Mouse (Mus musculus): ENCODE measurements at regions not wholly inside any gene's neighbourhood (a gene's known extent, or its start where the extent isn't known, plus 50 kb on each side); places are given as distances from the start of the nearest gene placed in this dataset.

DNA sequence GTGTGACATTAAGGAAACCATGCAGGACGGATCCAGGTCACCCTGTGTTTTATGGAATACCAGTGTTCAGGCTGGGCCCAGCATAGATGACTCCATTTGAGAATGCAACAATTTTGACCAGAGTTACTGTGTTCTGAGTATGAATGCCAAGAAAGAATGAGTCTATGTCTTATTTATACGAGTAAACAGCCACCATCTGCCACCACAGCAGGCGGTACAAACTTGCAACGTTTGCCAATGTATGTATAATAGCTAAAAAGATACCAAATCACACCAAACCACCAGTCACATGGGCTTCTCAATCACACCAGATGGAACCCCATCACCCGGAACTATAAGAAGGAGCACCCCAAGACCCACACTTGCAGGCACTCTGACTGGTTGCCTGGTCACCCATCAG, 192.1 kb downstream of the Glrx3 start:
- TF ChIP-seq CTCF (IDR thresholded peaks at IDR 0.05): no peak
- TF ChIP-seq POLR2A (IDR thresholded peaks at IDR 0.05; ENCODE audit: insufficient read depth, low read depth, low read length): no peak
- no peak for TF ChIP-seq EP300 (IDR thresholded peaks at IDR 0.05; ENCODE audit: insufficient read depth, low read depth, low read length)

All from heart, adult 2 months (tissue).